Mouse (Mus musculus): Measurements from ENCODE around the gene Gstk1.

The Gstk1 gene

DNA sequence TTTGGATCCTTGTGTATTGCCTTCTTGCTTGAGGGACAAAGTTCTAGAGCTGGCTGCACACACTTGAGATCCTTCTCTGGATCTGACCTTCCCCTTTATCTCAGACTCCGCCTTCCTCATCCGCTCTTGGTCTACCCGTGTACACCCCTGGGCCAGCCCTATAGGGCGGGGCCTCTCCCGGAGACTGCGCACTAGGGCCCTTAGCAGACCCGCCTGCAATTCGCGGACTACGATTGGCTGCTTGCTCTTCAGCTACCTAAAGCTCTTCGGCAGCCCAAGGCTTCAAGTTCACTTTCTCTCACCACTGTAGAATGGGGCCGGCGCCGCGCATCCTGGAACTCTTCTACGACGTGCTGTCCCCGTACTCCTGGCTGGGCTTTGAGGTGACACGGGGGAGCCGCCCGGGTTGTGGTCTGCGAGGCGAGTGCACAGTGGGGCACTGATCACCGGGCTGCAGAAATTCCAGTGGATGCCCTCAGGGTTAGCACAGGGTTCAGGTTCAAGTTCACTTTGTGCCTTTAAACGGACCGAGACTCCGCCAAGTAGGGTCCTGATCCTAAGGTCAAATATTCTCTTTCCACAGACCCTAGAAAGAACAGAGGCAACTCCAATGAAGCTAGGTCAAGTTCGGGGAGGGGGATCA, at the start of gene Gstk1:
Gstk1 (plus strand) TSS at position 225 of the 643 bp plus-strand sequence.
- DNase-seq, result peak; percentile 87

DNA sequence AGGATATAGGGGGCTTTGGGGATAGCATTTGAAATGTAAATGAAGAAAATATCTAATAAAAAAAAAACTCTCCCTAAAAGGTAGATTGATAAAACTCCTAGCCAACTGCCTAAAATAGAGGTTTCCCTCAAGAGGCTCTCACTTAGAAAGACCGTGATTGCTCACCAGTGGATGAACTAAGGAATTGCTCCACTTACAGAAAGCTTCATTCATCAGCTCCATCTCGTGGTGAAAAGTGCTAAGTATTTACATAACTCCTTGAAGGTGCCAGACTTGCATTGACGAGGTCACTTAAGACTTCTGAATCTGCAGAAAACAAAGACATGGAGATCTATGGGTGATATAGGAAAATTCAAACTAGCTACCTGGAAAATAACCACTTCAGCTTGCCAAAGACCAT, 48.0 kb upstream of the Gstk1 start:
- DNase-seq, result no peak

DNA sequence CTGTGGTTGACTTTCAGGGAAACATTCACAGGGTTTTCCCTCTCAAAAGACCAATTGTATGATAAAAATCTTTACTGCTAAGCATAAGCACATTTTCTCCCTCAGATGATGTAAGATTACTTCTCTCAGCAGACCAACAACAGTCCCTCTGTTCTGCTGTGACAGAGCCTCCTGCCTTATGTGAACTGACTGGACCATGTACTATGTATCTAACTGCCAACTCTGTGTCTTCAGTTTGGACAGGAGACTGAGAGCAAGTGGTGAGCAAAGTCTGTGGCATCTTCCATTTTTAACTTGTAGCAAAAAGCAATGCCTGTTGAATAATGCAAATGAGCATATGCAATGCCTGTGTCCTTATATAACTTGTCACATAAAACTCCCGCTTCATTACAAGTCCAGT, 46.2 kb upstream of the Gstk1 start:
- no peak for DNase-seq

DNA sequence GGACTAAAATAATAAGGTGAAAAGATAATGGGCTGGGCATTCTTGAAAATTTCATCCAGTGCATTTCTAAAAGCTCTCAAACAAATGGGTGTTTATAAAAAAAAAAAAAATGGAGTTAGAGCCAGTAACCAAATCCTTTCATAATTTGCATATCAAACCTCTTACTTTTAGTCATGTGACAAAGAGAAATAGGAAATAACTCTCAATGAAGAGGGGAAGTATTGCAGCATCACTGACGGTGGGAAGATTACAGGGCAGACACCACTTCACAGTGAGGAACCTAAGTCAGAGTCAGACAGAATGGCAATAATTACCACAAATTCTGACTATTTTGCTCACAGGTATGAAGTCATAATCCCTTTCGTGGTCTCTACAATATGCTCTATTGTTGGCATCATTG, 30.7 kb upstream of the Gstk1 start, which contains the start of gene Tas2r144:
Tas2r144 (plus strand) TSS at position 301 of the 400 bp plus-strand sequence.
- DNase-seq, result no peak

DNA sequence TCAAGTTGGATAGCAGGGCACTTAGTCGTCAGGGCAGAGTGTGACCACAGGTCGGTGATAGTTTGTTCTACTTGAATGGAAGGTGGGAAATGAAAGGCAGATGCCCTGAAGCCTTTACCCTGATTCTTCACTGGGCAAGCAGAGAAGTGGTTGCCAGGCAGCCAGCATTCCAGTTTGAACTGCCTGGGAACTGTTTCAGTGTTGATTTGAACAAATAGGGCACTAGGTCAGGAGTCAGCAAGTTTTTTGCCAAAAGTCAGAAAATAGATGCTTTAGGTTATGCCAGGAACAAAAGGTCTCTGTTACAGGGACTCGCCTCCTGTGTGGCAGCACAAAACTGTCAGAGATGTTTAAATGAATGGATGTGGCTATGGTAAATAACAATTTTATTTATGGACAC, 23.4 kb upstream of the Gstk1 start:
- DNase-seq, result no peak

DNA sequence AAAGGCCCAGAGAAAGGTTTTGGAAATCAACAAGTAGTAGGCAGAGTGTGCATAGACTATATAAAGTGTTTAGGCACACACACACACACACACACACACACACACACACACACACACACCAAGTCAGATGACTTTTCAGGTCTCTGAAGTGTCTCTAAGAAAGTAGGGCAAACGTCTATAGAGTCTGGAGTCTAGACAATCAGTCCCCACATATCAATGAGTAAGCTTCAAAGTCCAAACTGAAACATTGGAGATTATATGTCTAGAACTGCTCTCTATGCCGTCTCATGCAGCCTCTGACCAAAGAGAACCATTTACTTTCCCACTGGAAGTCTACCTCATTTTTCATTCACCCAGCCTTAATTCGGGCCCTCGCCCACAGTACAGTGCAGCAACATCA, 20.7 kb upstream of the Gstk1 start:
- DNase-seq, result no peak

DNA sequence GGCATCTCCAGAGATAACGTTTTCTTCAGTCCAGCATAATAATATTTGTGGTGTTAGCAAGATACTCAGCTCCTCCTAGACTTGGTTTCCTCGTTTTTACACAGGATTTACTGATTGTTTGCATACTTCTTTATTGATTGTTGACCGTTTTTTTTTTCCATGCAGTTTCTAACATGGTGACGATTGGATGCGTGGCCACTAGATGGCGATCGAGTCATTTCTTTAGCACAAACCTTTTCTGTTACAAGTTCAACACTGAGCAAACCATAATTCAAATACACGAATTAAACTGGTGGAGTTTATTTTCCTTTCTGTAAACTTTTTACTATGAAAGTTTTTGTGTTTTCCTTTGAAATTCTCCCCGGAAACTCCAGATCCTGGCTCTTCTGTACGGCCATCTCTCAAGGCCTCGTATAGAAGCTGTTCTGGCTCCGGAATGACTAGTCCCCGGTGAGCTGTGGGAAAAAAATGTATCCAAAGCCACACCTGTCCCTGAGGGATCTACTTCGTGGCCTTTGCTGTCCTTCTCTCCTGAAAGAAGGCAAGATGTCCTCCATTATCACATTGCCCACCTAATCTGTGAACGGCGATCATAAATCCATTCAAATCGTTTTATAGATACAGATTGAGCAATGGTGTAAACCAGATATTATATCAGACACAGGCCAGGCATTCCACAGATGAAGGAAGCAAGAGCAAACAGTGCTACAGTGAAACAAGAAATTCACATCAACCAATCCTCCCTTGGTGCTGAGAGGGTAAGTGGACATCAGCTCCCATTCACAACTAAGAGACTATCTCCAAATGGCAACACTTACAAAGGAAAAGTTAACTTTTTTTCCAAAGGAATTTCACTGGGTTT, 18.3 kb upstream of the Gstk1 start:
- peak; percentile 61 for DNase-seq

DNA sequence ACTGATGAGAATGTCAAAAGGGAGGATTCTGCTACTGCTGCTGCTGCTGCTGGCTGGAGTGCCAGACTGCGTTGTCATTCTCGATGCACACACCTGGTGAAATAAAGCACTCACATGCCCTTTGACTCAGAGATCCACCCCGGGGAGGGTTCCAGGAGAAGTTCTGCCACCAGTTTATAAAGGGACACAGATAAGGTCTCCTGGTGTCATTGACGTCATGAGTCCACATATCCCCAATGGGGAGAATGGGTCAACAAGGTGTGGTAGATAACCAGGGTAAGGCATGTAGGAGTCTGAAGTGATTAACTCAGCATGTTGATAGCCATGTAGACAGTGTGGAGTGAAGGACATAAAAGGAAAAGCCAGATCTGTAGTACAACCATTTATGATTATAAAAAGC, 16.1 kb upstream of the Gstk1 start:
- no peak for DNase-seq

DNA sequence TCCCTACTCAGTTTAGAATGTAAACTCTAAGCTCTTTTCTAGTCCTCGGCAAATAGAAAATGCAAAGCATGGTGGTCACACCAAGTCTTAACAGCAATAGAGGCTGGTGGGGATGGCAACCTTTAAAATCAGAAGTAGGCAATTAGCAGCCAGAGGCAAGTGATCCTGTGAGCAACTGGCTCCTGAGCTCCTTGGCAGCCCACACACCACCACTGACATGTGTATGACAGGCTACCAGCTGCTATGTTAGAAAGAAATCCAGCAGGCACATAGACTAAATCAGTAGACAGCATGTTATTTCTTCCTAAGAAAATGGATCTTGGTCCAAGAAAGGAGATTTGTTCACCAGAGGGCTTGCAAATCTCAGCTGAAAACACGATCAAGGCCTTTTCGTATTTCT, 14.5 kb upstream of the Gstk1 start:
- no peak for DNase-seq

DNA sequence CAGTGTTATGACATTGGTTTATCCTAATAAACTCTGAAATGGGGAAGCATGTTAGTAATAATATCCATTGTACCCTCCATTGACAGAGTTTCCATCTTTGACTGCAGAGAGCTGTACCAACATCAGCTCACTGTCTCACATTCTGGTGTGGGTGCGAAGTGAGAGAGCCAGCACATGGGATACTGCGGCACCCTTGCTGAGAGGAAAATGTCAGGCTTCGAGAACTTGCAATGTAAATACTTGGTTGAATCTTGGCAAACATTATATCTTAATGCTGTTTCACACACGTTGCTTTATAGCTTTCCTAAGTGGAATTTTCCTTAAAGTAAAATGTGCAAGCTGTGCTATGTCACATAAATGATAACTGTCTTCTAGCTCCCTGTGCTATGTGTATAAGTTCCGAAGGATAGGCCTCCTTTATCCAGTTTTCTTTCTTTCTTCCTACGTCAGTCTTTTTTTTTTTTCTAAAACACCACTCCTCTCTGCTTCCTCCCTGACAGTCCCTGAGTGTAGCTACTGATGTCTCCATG, 8.4 kb upstream of the Gstk1 start:
- no peak for DNase-seq

DNA sequence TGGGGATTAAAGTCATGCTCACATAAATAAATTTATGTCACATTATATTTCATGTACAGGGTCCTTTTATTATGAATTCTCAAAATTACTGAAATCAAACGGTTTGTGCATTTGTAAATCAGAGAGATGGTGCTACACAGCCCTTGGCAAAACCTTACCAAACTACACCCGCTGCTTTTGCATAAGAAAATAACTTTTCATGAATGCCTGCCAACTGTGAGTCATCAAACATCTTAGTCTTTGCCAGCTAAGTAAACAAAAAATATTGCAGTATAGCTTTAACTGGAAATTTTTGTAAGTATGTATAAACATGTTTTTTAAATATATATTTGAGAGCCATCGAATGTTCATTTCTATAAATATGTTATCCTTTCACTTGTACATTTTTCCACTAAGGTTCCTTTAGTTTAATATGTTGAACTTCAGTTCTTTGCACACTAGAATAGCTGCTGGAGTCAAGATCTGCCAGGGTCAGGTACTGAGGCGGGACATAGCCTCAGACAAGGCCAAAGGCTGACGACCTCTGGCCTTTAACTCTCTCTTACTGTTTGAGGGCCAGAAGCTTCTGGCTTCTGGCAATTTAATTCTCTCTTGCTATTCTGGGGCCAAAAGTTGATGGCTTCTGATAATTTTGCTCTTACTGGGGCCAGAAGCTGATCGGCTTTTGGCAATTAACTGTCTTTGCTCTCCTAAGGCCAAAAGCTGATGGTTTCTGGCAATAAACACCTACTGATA, 4.3 kb upstream of the Gstk1 start:
- no peak for DNase-seq

DNA sequence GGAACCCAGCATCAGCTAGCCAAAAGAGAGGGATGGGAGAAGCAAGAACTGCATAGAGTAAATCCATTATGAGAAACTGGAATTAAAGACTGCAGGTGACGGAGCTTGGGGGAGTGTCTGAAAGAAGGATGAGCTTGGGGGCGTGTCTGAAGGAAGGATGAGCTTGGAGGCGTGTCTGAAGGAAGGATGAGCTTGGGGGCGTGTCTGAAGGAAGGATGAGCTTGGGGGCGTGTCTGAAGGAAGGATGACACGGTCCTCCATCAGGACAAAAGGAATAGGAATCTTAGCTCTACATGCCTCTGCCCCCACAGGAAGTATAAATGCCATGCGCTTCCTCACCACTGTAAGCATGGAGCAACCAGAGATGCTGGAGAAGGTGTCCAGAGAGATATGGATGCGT, 1.4 kb downstream of the Gstk1 start:
- DNase-seq, result peak; percentile 17

DNA sequence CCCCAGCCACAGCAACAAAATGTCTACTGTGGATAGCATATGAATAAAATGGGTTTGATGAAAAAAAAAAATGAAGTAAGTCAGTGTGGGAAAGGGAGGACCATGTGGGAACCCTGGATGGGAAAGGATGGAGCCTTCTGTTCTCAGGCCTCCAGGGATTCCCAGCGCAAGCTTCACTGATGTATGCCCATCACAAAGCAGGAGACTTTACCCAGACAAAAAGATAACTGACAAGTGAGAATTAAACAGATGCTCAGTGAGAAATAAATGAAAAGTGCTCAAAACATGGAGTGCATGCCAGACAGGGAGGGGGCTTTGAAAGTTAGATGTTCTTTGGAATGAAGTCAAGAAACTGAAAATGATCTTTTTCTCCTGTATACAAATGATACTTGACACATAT, 2.2 kb downstream of the Gstk1 start:
- no peak for DNase-seq

DNA sequence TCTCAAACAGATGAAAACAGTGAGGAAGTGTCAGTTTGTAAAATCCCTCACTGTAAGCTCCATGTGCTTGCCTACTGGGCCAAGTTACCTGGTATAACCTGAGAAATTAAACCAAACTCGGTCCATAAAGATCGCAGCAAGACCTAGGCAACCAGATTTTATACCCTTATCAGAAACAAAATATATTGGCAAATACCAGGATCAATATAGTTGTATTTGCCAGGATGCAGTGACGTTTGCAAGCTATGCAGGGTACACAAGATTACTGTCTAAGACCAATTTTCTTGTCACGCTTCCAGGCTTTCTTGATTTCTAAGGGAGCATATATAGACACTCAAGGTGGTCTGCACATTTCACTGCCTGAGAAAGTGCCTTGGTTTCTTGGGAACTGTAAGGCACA, 6.1 kb downstream of the Gstk1 start:
- no peak for DNase-seq

DNA sequence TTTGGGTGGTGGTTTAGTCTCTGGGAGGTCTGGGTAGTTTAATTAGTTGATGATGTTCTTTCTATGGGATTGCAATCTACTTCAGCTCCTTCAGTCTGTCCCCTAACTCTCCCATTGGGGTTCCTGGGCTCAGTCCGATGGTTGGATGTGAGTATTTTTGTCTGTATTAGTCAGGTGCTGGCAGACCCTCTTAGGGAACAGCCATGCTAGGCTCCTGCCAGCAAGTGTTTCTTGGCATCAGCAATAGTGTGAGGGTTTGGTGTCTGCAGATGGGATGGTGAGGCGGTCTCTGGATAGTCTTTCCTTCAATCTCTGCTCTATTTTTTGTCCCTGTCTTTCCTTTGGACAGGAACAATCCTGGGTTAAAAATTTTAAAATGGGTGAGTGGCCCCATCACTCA, 7.4 kb downstream of the Gstk1 start:
- no peak for DNase-seq

DNA sequence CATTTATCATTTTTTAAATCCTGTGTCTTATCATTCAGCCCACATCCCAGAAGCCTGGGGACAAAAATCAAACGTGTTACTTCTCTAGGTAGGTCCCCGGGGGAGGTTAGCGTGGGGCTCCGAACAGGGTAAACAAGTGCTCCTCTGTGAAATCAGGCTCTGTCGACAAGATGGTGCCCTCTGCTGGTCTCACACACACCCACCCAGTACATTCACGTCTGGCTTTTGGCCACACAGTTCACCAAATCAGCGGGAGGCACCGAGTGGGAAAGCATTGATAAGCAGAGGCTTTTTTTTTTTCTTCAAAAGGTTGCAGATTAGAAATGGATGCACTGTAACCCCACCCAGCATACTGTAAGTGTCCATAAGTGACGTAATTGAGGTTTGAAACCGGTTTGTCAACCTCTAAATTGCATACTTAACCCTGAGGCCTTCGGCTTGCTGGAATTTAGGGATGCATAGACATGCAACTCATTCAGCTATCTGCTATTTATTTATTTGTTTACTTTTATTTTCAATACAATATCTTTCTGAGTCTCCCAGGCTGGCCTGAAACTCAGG, 11.6 kb downstream of the Gstk1 start:
- peak; percentile 78 for DNase-seq

DNA sequence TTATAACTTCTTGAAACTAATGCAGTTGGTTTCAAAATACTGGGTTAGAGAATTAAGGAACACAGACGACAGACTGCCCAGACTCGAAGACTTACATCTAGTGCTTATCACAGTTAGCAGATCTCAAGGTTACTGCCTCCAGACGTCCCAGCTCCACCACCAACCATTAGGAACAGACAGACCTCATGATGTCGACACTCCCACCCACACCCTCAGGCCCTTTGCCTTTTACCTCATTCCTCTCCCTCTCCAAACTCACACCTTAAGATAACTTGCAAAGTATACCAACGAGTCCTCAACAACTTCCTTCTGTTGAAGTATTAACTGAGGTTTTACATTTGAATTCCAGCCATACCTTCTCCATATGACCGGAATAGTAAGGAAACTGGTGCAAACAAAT, 14.7 kb downstream of the Gstk1 start:
- no peak for DNase-seq

DNA sequence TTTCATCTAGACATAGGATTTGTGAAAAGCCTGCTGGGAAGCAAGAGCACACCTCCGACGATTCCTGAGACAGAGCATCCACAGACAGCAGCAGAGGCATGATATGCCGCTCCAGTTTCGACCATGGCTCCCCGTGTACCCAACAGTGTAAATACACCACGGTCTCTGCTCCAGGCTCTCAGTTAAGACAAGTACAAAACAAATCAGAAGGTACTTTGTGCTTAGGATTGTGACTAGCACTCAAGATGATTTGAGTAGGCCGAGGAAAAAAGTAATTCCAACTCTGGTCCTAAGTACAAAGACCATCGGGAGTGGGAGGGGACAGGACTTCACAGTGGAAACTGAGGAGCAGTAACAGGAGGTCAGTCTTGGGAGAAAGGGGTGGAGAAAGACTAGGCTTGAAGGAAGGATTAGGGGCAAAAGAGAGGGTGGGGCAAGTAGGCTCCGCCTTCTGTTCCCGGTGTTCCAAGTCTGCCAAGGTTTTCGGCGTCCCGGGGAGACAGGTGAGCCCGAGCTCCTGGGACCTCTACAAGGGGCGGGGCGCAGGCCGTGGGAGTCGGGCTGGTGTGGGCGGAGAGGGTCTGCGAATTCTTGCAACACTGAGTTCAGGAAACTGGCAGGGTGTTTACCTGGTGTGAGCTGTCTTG, 15.9 kb downstream of the Gstk1 start, which contains the start of gene Tmem139:
Tmem139 (plus strand) TSS at position 447 of the 647 bp plus-strand sequence.
- DNase-seq, result no peak

DNA sequence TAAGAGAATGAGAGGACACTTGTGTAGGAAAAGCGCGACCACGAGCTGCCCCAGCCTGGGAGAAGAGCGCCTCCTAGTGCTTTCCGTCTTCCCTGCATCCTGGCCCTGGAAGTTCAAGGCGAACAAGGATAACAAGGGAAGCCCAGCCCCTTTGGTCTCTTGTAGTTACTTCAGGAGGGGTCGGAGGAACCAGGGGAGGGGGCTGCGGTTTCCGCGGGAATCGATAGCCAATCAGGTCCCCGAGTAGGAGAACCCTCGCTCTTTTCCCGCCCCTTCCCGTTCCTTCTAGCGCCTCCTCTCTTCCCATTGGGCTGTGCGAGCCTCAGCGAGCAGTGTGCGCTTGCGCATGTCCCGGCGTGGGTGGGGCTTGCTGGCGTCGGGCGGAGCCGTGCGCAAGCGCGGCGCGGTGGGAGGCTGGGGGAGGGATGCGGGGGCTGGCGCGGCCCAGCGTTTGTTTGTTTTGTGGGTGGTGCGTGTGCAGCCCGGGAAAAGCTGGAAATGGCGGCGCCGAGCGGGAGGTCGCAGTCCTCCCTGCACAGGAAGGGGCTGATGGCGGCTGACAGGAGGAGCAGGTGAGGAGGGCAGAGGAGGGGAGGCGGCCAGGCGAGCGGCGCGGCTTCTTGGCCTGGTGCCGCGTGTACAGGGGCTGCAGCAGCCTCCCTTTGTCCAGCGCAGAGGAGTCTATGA, 19.0 kb downstream of the Gstk1 start, which contains the start of gene Casp2:
Casp2 (plus strand) TSS at position 360 of the 687 bp plus-strand sequence.
- peak; percentile 98 for DNase-seq

DNA sequence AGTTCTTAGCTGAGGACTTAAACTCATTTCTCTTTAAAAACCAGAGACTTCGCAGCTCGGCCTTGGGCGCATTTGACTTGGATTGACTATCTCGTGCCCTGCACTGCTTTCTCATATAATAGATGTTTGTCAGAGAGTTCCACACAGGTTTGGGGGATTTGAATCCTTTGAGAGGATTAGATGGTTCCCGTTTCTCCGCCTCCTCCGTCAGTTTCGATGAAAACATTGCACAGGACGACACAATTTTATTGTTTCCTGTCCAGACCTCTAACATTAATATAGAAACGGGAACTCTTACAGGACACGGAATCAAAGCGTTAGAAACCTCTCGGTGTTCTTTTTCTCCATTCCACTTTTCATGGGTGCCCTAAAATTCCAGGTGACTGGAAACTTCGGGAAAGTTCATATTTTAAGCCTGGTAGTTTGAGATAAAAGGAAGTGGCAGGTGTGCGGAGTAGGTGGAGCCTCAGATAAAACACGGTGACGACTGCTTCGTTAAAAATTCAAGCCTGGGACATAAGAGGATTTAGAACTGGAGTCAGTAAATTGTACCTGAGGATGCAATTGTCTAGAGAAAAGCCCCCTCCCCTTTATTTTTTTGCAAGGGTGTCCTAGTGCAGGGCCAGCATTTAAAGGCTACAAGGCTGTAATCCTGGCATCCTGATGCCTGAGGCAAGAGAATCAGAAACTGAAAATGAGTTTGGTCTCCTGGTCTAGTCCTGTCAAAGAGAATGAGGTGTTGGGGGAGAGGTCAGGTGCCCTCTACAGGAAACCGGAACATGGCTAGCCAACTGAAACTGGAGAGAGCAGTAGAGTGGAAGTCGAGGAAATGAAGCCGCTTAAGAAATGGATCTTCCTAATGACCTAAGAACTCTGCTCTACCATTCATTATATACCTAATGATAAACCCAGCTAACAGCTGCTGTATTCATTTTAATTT, 19.9 kb downstream of the Gstk1 start:
- DNase-seq, result peak; percentile 30

DNA sequence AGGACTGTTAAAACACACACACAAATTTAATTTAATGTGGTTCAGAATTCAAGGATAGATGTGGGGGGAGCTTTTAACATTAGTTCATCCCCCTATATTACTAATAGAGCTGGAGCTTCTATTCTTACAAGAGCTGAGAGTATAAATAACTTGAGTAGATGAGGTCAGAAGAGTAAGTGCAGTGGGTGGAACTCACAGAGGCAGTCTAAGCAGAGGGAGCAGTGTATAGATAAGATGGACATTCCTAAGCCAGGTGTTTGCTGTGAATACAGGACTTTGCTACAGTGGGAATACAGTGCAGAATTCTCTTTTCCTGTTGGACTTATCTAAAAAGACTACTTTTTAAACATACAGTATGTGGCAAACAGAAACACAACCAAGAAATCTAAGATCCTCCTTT, 25.1 kb downstream of the Gstk1 start:
- DNase-seq, result no peak
